Mouse (Mus musculus) E14TG2a.4 (cell line): ENCODE data around the gene Thpo.

Experiments
- H3K27me3 ChIP-seq: 2 replicates; pipeline ENCODE4 v1.6.1; 2014; ENCODE audit warnings: low read length, control low read depth; ENCODE audit not compliant: insufficient read depth
- H3K36me3 ChIP-seq: 2 replicates; pipeline ENCODE4 v1.6.1; 2014; ENCODE audit warnings: low read length, control low read depth; ENCODE audit not compliant: insufficient read depth
- H3K4me1 ChIP-seq: replicated peaks from 2 replicates; pipeline ENCODE4 v1.6.1; 2014; ENCODE audit warnings: low read depth, low read length, control low read depth
- H3K4me3 ChIP-seq: replicated peaks from 2 replicates; pipeline ENCODE4 v1.5.1; 2014; ENCODE audit warnings: mild to moderate bottlenecking, low read length
- H3K9me3 ChIP-seq: 2 replicates; pipeline ENCODE4 v1.6.1; 2014; ENCODE audit warnings: low read length, control low read depth
- CTCF ChIP-seq: conservative IDR thresholded peaks from 2 replicates; pipeline ENCODE4 v1.5.1; 2014; ENCODE audit warnings: low read length
- NANOG ChIP-seq: IDR thresholded peaks from 2 replicates; pipeline ENCODE4 v1.6.1; 2014; ENCODE audit warnings: borderline replicate concordance, low read length, mixed read lengths
- POU5F1 ChIP-seq: IDR thresholded peaks from 2 replicates; pipeline ENCODE4 v1.6.1; 2014; ENCODE audit warnings: low read length, borderline replicate concordance

Gene Thpo

GRCm38 (mm10) chr16:20721808-20722207, 12.5 kb downstream of the Thpo start:
- peaks cover 52% of the 10 kb centered on the region for H3K36me3 ChIP-seq
- H3K27me3 ChIP-seq, result no peaks in the 10 kb centered on the region
- H3K4me3 ChIP-seq, result no peak overlapping the region
- no peaks in the 10 kb centered on the region for H3K9me3 ChIP-seq
- peaks cover 85% of the 10 kb centered on the region for H3K4me1 ChIP-seq
- TF ChIP-seq NANOG, result no peak
- no peak for TF ChIP-seq CTCF
- no peak for TF ChIP-seq POU5F1

- Histone ChIP-seq H3K27me3 (no peaks in the 10 kb centered on the region), H3K4me3 (peak overlapping the region; percentile 88), H3K36me3 (peaks cover 42% of the 10 kb centered on the region), H3K9me3 (no peaks in the 10 kb centered on the region), H3K4me1 (peaks cover 75% of the 10 kb centered on the region)
- TF ChIP-seq CTCF (no peak), NANOG (no peak), POU5F1 (no peak)
Measured at GRCm38 (mm10) chr16:20717978-20718670, 16.2 kb downstream of the Thpo start.

DNA sequence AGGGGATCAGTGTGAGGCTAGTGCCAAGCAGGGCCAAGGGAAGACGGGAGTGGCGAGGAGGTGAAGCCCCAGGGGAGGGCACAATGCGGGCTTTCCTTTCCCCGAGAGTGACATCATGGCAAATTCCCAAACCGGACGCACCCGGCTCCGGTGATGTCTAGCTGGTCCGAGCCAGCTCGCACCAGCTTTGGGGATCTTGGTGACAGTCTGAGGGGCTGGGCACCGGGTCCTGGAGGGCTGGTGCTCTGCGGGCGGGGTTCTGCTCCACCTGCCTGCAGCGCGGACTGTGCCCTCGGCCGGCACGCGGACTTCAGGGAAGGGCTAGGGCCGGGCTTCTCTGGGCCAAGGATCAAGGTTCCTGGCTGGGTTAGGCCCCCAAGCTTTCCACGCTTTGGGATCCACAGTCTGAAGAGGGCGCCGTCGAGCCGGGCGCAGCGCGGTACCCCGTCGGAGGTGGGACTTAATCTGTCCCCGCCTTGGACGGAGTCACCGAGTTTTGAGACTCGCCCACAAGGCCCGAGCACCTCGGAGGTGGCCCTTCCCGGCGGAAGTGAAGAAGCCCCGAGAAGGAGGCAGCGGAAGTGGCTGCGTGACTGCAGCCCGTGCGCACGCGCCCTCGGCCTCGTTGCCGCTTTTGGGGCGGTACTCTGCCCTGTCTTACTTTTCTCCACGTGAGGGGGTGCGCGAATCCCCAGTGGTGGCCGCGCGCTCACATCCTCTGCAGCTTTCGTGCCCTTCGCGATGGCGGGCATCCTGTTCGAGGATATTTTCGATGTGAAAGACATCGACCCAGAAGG, 16.9 kb downstream of the Thpo start, which contains the start of the genes Polr2h and Clcn2:
Gene Polr2h (plus strand): TSS at position 485 of the 797 bp plus-strand sequence.
Gene Clcn2 (minus strand): TSS at position 566 of the 797 bp plus-strand sequence.
- no peak for TF ChIP-seq NANOG
- peak; percentile 22 for TF ChIP-seq CTCF
- no peak for TF ChIP-seq POU5F1
- H3K4me1 ChIP-seq, result peaks cover 75% of the 10 kb centered on the region
- H3K4me3 ChIP-seq, result peak within 1 kb of the TSS; percentile 88
- H3K27me3 ChIP-seq, result no peaks in the 10 kb centered on the region
- H3K36me3 ChIP-seq, result peaks cover 46% of the 10 kb centered on the region
- H3K9me3 ChIP-seq, result no peaks in the 10 kb centered on the region; the same call in 1 of the 2 replicates

DNA sequence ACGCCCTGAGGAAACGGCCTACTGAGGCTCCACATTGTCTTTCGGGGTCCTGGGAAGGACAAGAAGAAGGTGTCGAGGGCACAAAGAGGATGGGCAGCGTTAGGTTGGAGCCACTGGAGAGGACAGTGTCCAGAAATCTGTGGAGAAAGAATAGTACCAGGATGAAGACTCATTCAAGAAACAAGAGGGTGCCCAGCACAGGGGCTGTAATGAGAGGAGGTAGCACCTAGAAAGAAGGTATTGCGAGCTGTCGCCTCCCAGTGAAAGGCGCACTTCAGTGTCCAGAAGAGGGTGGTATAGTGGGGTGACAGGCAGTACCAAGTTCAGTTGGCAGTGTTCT, 17.5 kb downstream of the Thpo start:
- Histone ChIP-seq H3K4me3 (peak overlapping the region; percentile 88), H3K36me3 (peaks cover 46% of the 10 kb centered on the region), H3K4me1 (peaks cover 75% of the 10 kb centered on the region), H3K9me3 (peaks cover 5% of the 10 kb centered on the region), H3K27me3 (no peaks in the 10 kb centered on the region)
- TF ChIP-seq CTCF, result no peak
- TF ChIP-seq NANOG, result no peak
- no peak for TF ChIP-seq POU5F1

DNA sequence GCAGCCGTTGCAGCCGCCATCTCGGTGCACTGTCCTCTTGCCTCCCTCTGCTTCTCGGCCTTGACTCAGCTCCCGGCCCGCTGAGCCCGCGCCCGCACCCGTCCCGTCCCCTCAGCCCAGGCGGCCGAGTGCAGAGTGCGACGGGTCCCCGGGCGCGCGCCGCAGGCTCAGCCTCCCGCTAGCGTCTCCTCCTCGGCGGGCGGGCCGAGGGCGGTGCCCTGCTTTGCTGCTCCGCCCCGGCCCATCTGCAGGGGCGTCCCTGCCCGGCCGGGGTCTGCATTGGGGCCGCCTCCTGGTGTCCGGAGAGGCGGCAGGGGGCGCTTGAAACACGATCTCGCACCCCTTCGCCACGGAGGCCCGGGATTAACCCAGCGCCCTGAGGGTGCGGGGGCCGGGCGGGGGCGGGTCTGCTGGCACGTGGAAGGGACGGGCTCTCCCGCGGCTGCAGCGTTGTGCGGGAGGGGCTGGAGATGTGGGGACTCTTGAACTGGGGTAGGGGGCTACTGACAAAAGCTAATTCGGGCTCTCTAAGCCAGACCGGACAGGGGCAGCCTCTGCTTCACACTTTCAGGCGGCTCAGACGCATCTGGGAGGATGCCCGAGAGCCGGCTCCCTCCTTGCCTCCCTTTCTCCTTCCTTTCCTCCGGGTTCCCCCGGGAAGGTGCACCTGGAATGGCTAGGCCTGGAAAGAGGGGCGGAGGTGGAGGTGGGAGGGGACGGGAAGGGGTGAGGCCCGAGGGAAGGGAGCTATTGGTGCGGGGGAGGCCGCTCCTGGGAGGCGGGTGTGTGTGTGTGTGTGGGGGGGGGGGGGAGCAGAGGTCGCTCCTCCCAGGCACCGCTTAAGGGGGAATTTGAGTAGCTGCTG, 18.1 kb downstream of the Thpo start:
- Histone ChIP-seq H3K36me3 (peaks cover 46% of the 10 kb centered on the region), H3K4me3 (peak overlapping the region; percentile 88), H3K4me1 (peaks cover 74% of the 10 kb centered on the region), H3K27me3 (no peaks in the 10 kb centered on the region), H3K9me3 (peaks cover 11% of the 10 kb centered on the region)
- TF ChIP-seq CTCF (no peak; the same call in 1 of the 2 replicates), POU5F1 (no peak), NANOG (no peak)

- Histone ChIP-seq H3K27me3 (no peaks in the 10 kb centered on the region), H3K4me3 (peak overlapping the region; percentile 88), H3K36me3 (peaks cover 46% of the 10 kb centered on the region), H3K4me1 (peaks cover 67% of the 10 kb centered on the region), H3K9me3 (peaks cover 18% of the 10 kb centered on the region)
- TF ChIP-seq POU5F1 (no peak), CTCF (no peak), NANOG (no peak)
Measured at GRCm38 (mm10) chr16:20715566-20715965, 18.7 kb downstream of the Thpo start.

GRCm38 (mm10) chr16:20715161-20715560, 19.1 kb downstream of the Thpo start:
- Histone ChIP-seq H3K9me3 (peaks cover 22% of the 10 kb centered on the region), H3K36me3 (peaks cover 46% of the 10 kb centered on the region), H3K27me3 (no peaks in the 10 kb centered on the region), H3K4me3 (peak overlapping the region; percentile 88), H3K4me1 (peaks cover 63% of the 10 kb centered on the region)
- TF ChIP-seq POU5F1 (no peak), NANOG (no peak), CTCF (no peak)
